Comparison of ENCODE assay signal across 18 mouse cellular contexts in genomic region chr11:46398933-46399383, GRCm38 (mm10). TPM values are rescaled to one million over a fixed set of nuclear protein-coding genes. Genes with fewer than 3 reads are reported as not detected.
DNase-seq lines count a peak whose midpoint lies in the region; ATAC-seq and TF ChIP-seq lines count a peak whose summit lies in the region.
"Had no signal": no experiment of that assay in that cellular context is flagged by ENCODE, and none has a peak within 500 bp of the region (broad histone marks: within the 10 kb centered on the region; RNA-seq: fewer than 3 reads in every experiment).

No protein-coding gene starts in this region.

- no peaks in the 10 kb centered on the region for H3K36me3 ChIP-seq in myocyte (ENCODE audit: control insufficient read depth, insufficient read depth)
- H3K36me3 ChIP-seq in embryonic facial prominence, embryonic 10.5 days (replicated peaks): no peaks in the 10 kb centered on the region
- H3K36me3 ChIP-seq: heart, embryonic 10.5 days had no signal

- H3K4me3 ChIP-seq in myocyte: no peak overlapping the region
- no peak overlapping the region for H3K4me3 ChIP-seq in left cerebral cortex, adult 2 months
- H3K4me3 ChIP-seq in embryonic facial prominence, embryonic 10.5 days: no peak overlapping the region
- H3K4me3 ChIP-seq: heart, embryonic 10.5 days had no signal

- no peaks in the 10 kb centered on the region for H3K27me3 ChIP-seq in myocyte (ENCODE audit: control insufficient read depth, insufficient read depth, insufficient read length)
- H3K27me3 ChIP-seq in embryonic facial prominence, embryonic 10.5 days (replicated peaks; ENCODE audit: low read depth, poor library complexity, severe bottlenecking): no peaks in the 10 kb centered on the region

- intact Hi-C loops in left cerebral cortex, adult 2 months (cut with DNase I): no loop called here

- ATAC-seq in activated CD4-positive, CD25-positive, alpha-beta regulatory T cell, adult 4 months: peak; percentile 95
- ATAC-seq: forebrain, postnatal 0 days had no signal

- no peak overlapping the region for H3K27ac ChIP-seq in left cerebral cortex, adult 2 months
- no peak overlapping the region for H3K27ac ChIP-seq in embryonic facial prominence, embryonic 10.5 days (replicated peaks)
- H3K27ac ChIP-seq: heart, embryonic 10.5 days had no signal

- no peak overlapping the region for H3K4me2 ChIP-seq in myocyte (ENCODE audit: low read depth)

- peaks cover 5% of the 10 kb centered on the region for H3K4me1 ChIP-seq in embryonic facial prominence, embryonic 10.5 days

- no peak for TF ChIP-seq CTCF in left cerebral cortex, adult 2 months (IDR thresholded peaks at IDR 0.05)

- no peaks in the 10 kb centered on the region for H3K9me3 ChIP-seq in embryonic facial prominence, embryonic 10.5 days
- H3K9me3 ChIP-seq: heart, embryonic 10.5 days had no signal

- no peaks in the 10 kb centered on the region for H3K79me2 ChIP-seq in myocyte (ENCODE audit: control insufficient read depth, insufficient read depth)

- no peak for TF ChIP-seq POLR2A in myocyte (IDR thresholded peaks at IDR 0.05; ENCODE audit: insufficient read length, low read depth)

- WGBS in embryonic facial prominence, embryonic 10.5 days: 72% methylated on average over 5 of the region's 5 CpGs

- H3ac ChIP-seq in myocyte (ENCODE audit: control insufficient read depth, insufficient read length): no peak overlapping the region

- peak; percentile 32 for DNase-seq in lung, postnatal 25 days (ENCODE audit: low spot score)
- DNase-seq in lung, postnatal 14 days: no peak
- peak; percentile 44 to 45 for DNase-seq in thymus, postnatal 10 days (ENCODE audit: low spot score in 2 of 2)
- no peak for DNase-seq in cerebellum, postnatal 14 days
- DNase-seq in left cerebral cortex, adult 2 months (ENCODE audit: extremely low spot score in 1 of 2, low spot score in 2 of 2): no peak
- DNase-seq in embryonic facial prominence, embryonic 10.5 days (ENCODE audit: low spot score): no peak
- DNase-seq: cerebellum, adult 9-11 months; forebrain, postnatal 0 days; heart, postnatal 4 days; kidney, adult 2 months had no signal

TF ChIP-seq in myocyte, 11 proteins besides CTCF, POLR2A, EP300 and RAD21:
- no peak for TF ChIP-seq MAX (IDR thresholded peaks at IDR 0.05; ENCODE audit: low read depth)
- peak in 2 of 3 experiments; percentile 21 to 45 for TF ChIP-seq MYOD1 (IDR thresholded peaks at IDR 0.05; ENCODE audit: control insufficient read depth in 1 of 3, insufficient read length in 2 of 3, low read depth in 2 of 3)
- TF ChIP-seq MYOG (IDR thresholded peaks at IDR 0.05; ENCODE audit: control insufficient read depth in 1 of 3, insufficient read depth in 1 of 3, insufficient read length in 2 of 3, low read depth in 2 of 3): peak in 1 of 3 experiments; percentile 16

RNA-seq across cellular contexts. Expression of gene Fam71b, which starts 2.6 kb away (rescaled TPM):
- polyA plus RNA-seq in activated CD4-positive, CD25-positive, alpha-beta regulatory T cell, adult 4 months (2017; shearing (Covaris generic)): not detected
- 2.3 TPM for polyA plus RNA-seq in myocyte (2012; fragmentation: generic; extraction: Trizol)
- not detected for total RNA-seq in left cerebral cortex, adult 2 months (2021)
- not detected in 2 replicates for polyA plus RNA-seq in embryonic facial prominence, embryonic 10.5 days (2016; fragmentation: Nextera tagmentation; extraction: Ambion mirVana)
- total RNA-seq: forebrain, postnatal 0 days; heart, postnatal 4 days; layer of hippocampus, adult 18-20 months had no signal
- polyA plus RNA-seq: embryonic facial prominence, embryonic 14.5 days; forebrain, postnatal 0 days; heart, embryonic 10.5 days; limb, embryonic 11.5 days; lung, embryonic 16.5 days; urinary bladder, adult 2 months had no signal

RNA-seq across cellular contexts. Expression of gene Itk, which starts 9.6 kb away (rescaled TPM):
- 100 to 1,000 TPM; 102 to 115 TPM for polyA plus RNA-seq in activated CD4-positive, CD25-positive, alpha-beta regulatory T cell, adult 4 months (2017; shearing (Covaris generic))
- 0.01 TPM for polyA plus RNA-seq in myocyte (2012; fragmentation: generic; extraction: Trizol)
- under 1 TPM; 0.16 to 0.23 TPM for total RNA-seq in left cerebral cortex, adult 2 months (2021)
- polyA plus RNA-seq in embryonic facial prominence, embryonic 10.5 days (2016; fragmentation: Nextera tagmentation; extraction: Ambion mirVana): 0.04 and 0.05 TPM in 2 replicates
- polyA plus RNA-seq: limb, embryonic 11.5 days had no signal

RNA-seq across cellular contexts. Expression of gene Med7, which starts 37.8 kb away (rescaled TPM):
- 10 to 100 TPM; 41.5 to 42.1 TPM for polyA plus RNA-seq in activated CD4-positive, CD25-positive, alpha-beta regulatory T cell, adult 4 months (2017; shearing (Covaris generic))
- polyA plus RNA-seq in myocyte (2012; fragmentation: generic; extraction: Trizol): 33.1 TPM
- 10 to 100 TPM; 32.9 to 34.2 TPM for total RNA-seq in left cerebral cortex, adult 2 months (2021)
- 90.5 and 92.0 TPM in 2 replicates for polyA plus RNA-seq in embryonic facial prominence, embryonic 10.5 days (2016; fragmentation: Nextera tagmentation; extraction: Ambion mirVana)

RNA-seq across cellular contexts. Expression of gene Havcr2, which starts 55.8 kb away (rescaled TPM):
- polyA plus RNA-seq in activated CD4-positive, CD25-positive, alpha-beta regulatory T cell, adult 4 months (2017; shearing (Covaris generic)): 1 to 10 TPM; 5.5 to 8.1 TPM
- polyA plus RNA-seq in myocyte (2012; fragmentation: generic; extraction: Trizol): 0.55 TPM
- 1 to 10 TPM; 2.1 to 2.2 TPM for total RNA-seq in left cerebral cortex, adult 2 months (2021)
- 0.08 TPM in 1 of 2 replicates, not detected in the other for polyA plus RNA-seq in embryonic facial prominence, embryonic 10.5 days (2016; fragmentation: Nextera tagmentation; extraction: Ambion mirVana)

Comparison
In these comparisons a context has a peak if more than half of its experiments do, and no peak if none do; other contexts are left out.
1. DNase-seq: peak in lung, postnatal 25 days (single experiment) and thymus, postnatal 10 days (2 of 2); none in lung, postnatal 14 days (single experiment), cerebellum, postnatal 14 days (0 of 2), left cerebral cortex, adult 2 months (0 of 2) and embryonic facial prominence, embryonic 10.5 days (single experiment).
2. RNA of gene Itk, which starts 9.6 kb away (polyA plus RNA-seq): 102 to 115 TPM in activated CD4-positive, CD25-positive, alpha-beta regulatory T cell, adult 4 months; 0.04 to 0.05 TPM in embryonic facial prominence, embryonic 10.5 days and 0.01 TPM in myocyte (single experiment); every median in the first group is over 10 times any median in the second.